Mouse (Mus musculus) retina, postnatal 1 day (tissue): ENCODE data around the gene Prg2.

ENCODE experiments used
- DNase-seq: peaks from one replicate; pipeline ENCODE4 v3.0.0-alpha.2; 2012

The Prg2 gene

DNA sequence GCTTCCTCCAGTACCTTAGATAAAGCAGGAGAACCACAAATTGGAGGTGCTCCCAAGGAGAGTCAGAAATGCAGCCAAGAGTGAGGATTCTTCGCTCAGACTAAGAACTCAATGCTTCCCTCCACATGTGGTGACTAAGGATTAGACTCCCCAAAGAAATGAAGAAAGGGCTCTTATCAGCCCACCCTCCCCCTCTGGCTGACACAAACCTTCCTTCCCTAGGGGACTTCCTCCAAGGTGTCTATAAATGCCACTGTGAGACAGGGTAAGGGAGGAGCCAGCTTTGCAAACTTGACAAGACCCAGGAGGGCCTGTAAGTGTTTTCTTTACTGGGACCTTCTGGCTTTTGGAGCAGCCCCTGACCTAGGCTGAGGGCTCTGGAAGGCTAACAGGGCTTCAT is at the start of gene Prg2:
TSS of gene Prg2 (plus strand) at position 274 of the 400 bp plus-strand sequence.
- no peak for DNase-seq

DNA sequence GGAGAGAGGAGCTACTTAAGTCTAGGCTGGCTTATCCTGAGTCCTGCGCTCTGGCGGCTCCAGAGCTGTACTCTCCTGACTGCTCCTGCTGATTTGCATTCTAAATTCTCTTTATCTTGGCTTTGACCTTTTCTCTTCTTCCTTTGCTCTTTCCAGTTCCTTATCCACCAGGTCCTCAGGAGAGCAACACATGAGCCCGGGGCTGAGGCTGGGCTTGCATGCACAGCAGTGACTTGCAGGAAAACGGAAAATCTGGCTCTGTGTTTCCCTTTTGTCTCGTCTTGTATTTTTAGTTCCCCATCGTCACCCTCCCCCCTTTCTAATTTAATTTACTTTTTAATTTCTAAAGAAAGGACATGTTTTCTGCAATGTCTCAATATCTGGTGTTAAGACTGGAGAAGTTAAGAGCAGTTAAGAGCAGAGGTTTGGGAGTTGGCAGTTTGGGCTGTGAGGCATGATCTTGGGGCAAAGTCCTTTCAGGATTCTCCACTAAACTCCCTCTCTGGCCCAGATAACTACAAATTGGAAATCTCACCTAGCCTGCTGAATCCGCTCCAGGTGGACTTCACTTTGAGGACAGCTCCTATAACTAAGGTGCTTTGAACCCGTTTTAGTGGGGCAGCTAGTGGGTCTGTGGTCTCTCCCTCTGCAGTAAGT is 46.1 kb upstream of the Prg2 start:
- DNase-seq: no peak

DNA sequence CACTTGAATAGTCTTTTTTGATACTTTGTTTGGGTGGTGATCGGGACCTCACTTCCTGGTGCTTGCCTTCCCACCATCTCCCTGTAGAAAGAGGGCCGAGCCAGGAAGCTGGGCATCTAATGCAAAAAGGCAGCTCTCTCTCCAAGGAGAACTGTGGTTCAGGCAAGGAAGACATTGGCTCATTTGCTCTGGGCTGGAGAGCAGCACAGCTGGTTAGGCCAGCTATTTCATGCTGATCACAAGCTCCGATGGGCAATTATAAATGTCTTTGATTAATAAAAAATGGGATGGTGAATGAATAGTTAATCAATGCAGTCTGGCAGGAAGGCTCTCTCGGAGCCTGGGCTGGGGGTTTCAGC is 45.6 kb upstream of the Prg2 start:
- no peak for DNase-seq

GRCm38 (mm10) chr2:84935065-84935464 is 45.2 kb upstream of the Prg2 start:
- peak; percentile 15 for DNase-seq

GRCm38 (mm10) chr2:84936474-84937429 is 43.5 kb upstream of the Prg2 start, which contains the start of gene Slc43a3:
TSS of gene Slc43a3 (plus strand) at chr2:84936579.
- peak; percentile 59 for DNase-seq

DNA sequence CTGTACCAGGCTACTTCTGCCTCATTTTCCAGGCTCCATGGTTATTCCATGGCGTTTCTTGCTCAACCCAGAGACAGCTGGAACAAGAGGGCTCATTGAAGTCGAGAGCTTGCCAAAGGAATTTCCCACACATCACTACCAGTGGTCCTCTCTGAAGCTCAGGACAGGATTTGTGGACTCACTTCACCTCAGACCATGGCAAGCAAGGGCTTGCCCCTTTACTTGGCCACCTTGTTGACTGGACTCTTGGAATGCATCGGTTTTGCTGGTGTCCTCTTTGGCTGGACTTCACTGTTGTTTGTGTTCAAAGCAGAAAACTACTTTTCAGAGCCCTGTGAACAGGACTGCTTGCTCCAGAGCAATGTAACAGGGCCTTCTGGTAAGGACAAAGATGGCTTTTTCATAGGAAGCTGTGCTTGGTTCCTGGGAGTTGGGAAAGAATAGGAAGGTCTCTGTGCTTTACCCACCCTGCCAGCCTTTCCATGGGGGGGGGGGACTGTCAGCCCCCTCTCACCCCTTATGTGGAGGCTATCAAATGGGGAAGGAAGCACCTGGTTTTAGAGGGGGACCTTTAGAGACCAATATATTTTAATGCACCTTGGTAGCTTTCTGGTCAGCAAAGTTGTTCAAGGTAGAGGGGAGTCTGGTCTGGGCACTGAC is 42.6 kb upstream of the Prg2 start:
- DNase-seq: no peak

GRCm38 (mm10) chr2:84938249-84938946 is 41.9 kb upstream of the Prg2 start:
- no peak for DNase-seq

- DNase-seq: no peak
These were observed 41.0 kb upstream of the Prg2 start for GRCm38 (mm10) chr2:84939306-84939705.

- no peak for DNase-seq
These were observed 40.5 kb upstream of the Prg2 start for GRCm38 (mm10) chr2:84939711-84940110.

- no peak for DNase-seq
These were observed 38.9 kb upstream of the Prg2 start for GRCm38 (mm10) chr2:84941332-84941731.

DNA sequence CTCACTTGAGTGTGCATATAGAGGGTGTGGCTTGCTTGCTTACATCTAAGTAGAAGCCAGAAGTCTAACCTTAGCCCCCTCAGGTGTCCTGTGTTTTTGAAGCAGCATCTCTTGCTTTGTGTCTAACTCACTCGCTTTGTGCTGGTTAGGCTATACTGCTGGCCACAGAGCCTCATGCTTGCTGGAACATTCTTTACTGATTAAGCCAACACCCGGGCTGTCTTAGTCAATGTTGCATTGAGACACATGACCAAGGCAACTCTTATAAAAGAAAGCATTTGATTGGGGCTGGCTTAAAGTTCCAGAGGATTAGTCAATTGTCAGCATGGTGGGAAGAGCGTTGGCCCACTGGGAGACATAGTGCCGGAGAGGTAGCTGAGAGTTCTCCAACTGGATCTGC is 38.5 kb upstream of the Prg2 start:
- DNase-seq: no peak

DNA sequence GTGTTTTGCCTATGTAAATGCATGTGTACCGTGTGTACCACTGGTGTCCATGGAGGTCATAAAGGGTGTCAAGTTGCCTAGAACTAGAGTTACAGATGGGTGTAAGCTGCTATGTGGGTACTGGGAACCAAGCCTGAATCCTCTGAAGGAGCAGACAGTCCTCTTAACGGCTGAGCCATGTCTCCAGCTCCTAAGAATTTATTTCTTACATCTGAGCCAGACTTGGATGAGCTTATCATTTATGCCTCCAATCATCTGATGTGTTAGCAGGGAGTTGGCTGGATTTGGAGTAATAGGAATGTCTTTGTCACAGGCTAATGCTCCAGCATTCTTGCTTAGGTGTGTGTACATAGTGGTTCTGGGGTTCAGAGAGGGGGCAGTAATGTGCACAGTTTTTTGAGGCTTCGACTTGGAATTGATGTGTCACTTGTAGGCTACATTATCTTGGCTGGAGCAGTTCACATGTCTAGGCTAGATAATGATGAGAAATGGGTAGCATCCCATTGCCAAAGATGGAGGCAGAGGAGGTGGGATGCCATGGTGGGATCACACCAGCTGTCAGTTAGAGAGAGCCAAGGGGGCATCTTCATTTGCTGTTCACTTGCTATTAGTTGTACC is 33.0 kb upstream of the Prg2 start:
- no peak for DNase-seq

DNA sequence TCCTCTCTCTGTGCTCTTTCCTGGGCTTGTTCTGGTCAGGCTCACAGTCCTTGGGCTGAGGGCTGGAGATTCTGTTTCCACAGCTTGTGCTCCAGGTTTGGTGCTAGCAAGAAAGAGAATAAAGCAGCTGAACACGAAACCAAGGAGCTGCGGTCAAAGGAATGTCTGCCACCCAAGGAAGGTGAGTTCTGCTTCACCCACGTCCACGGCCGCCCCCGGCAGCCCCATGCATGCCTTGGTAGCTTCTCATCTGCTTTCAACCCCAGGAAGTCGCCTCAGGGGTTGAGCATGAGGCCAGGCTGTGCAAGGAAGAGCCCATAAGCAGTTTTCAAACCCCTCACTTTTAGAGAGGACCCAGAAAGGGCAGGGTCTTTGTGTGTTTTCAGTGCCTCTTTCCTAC is 32.0 kb upstream of the Prg2 start:
- DNase-seq: no peak

GRCm38 (mm10) chr2:84948721-84949120 is 31.5 kb upstream of the Prg2 start:
- no peak for DNase-seq

GRCm38 (mm10) chr2:84951027-84951426 is 29.2 kb upstream of the Prg2 start:
- DNase-seq: no peak

DNA sequence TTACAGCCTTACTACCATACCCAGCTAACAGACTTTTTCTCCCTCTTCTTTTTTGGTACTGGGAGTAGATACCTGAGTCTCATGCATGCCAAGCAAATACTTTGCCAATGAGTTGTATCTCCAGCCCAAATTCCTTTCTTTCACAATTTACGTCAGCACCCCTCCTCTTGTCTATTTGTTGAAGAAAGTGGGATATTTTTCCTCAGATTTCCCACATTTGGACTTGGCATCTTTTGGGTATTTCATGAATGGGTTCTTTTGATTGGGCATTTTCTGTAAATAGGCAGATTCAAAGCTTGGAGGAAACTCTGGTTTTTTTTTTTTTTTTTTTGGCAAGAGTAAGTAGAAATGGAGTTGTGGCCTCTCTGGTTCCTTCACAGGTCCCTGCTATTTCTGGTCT is 28.0 kb upstream of the Prg2 start:
- DNase-seq: no peak

GRCm38 (mm10) chr2:84952693-84953092 is 27.6 kb upstream of the Prg2 start:
- no peak for DNase-seq

DNA sequence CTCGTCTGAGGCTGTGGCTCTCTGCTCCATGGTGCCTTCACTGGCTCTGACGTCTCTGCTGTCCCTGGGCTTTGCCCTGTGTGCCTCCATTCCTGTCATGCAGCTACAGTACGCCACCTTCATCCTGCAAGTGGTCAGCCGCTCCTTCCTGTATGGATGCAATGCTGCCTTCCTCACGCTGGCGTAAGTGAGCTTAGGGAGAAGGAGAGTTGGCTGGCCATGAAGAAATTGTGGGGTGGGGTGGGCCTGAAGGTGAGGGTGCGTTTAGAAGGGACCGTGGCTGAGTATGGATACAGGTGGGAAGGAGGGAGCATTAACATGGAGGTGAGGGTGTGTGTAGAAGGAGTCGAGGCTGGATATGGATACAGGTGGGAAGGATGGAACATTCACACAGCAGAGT is 24.8 kb upstream of the Prg2 start:
- DNase-seq: no peak

- DNase-seq: peak; percentile 39
These were observed 24.0 kb upstream of the Prg2 start for GRCm38 (mm10) chr2:84956274-84956673.

GRCm38 (mm10) chr2:84958588-84959264 is 21.5 kb upstream of the Prg2 start:
- no peak for DNase-seq

DNA sequence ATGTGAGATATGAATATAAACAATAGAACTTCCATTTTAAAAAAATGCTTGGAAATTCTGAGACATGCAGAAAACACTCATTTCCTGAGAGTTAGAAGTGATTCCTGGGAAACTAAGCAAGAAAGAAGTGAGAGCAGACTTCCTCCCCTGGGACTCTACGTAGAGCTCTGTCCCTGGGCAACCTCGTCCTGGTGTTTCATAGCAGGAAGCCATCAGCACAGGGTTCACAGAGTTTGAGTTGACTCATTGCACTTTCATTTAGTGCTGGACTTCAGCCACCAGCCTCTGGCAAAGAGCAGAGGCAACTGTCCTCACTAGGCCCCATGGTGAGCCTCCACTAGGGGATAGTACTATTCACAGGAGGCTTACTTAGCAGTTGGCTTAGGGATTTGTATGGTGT is 19.0 kb upstream of the Prg2 start:
- no peak for DNase-seq

GRCm38 (mm10) chr2:84961901-84962300 is 18.4 kb upstream of the Prg2 start:
- DNase-seq: no peak
